Mouse (Mus musculus): Measurements from ENCODE around the gene Tns4. TPM values are rescaled to one million over a fixed set of nuclear protein-coding genes. Genes with fewer than 3 reads are reported as not detected.

Tns4 gene
- 10 to 100 TPM; 15.4 to 17.9 TPM for total RNA-seq (2023)

DNA sequence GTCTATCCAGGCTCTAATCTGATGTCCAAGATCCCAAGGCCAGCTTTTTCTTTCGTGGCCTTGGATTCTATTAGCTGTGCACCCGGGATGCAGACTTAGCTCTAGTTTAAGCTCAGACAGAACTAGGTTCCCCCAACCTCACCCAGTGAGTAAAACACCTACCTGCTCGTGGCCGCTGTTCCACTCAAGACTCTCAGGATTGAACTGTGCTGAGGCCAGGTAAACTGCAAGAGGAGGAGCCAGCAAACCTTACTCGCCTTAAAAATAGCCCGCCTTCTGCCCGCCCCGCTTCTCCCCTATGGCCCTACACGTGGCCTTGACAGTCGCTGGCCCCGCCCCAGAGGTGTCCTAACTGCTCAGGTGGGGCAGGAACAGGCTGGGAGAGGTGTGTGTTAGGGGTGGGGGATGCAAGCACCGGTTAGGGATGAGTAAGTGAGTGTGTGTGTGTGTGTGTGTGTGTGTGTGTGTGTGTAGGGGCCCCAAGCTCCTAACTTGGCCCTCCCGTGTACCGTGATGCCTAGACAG is at the start of gene Tns4:
Gene Tns4 (minus strand): TSS at position 230 of the 525 bp plus-strand sequence.

DNA sequence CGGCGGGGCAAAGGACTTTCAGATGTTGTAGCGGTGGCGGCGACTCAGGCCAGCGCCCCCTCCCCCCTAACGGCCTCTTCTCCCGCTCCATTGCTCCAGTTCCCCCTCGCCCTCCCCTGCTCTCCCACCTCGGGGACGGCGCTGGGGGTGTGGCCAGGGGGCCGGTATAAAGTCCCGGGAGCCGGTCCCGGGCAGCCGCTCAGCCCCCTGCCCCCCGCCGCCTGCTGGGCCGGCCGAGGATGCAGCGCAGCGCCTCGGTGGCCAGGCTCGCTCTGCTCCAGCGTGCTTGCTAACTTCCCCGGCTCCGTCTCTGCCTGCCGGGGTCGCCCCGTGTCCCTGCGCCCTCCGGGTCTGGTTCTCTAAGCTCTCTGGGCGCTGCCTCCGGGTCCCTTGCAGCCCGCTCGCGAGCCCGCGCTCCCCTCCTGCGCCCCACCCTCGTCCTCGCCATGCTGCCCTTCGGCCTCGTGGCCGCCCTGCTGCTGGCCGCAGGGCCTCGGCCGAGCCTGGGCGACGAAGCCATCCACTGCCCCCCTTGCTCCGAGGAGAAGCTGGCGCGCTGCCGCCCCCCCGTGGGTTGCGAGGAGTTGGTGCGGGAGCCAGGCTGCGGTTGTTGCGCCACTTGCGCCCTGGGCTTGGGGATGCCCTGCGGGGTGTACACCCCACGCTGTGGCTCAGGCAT is 47.9 kb downstream of the Tns4 start, which contains the start of gene Igfbp4:
Gene Igfbp4 (plus strand): TSS at position 194 of the 679 bp plus-strand sequence.

DNA sequence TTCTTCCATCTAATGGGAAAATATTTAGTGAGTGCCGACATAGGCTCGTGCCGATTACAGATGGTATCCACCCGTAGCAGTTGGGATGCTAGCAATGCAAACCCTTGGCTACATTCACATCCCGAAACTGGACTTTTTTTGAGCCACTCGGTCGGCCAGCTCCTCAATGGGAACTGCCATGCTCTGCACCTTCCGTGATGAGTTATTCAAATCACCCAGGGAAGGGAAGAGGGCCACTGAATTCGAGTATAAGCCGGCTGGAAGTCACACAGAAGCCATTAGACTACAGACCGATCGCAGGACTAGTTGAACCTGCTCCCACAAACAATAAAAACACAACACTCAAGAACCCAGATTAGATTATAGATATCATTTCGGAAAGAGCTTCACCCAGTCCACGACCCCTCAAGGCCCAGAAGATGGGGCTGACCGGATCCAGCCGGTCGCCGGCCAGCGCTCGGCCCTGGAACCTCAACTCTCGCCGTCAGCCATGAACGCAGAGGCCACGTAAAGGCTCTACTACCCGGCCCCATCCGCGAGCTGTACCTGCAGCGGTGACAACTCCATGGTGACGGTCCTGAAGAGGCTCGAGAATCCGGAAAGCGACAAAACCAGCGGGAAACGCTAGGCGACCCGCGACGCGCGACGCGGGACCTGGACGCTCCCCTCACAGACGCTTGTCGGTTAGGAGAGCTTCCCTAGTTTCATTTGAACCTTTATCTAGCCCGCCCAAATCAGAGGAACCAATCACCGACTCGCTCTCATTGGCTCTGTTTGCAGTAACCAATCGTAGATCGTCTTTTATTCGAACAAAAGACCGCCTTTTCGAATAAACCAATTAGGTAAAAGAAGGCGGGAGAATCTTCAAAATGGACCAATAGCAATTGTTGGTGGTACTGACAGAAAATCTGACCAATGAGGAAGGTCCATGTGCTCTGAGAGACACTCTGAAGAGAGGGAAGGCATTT is 65.3 kb downstream of the Tns4 start, which contains the start of gene Top2a:
Gene Top2a (minus strand): TSS at position 690 of the 968 bp plus-strand sequence.

Other genes with a start within 250 kb of the Tns4 start
- 10 to 100 TPM; 31.9 to 44.6 TPM for gene Wipf2, start 225.7 kb downstream of the Tns4 start, total RNA-seq (2023)
- gene Cdc6, start 181.5 kb downstream of the Tns4 start, total RNA-seq (2023) = under 1 TPM; 0.73 to 0.91 TPM
- 100 to 1,000 TPM; 289 to 293 TPM for gene Rara, start 161.5 kb downstream of the Tns4 start, total RNA-seq (2023)
- not detected for gene Gjd3, start 106.3 kb downstream of the Tns4 start, total RNA-seq (2023)
- 10 to 100 TPM in 1 of 2 experiments, 1 to 10 TPM in 1; 6.4 to 11.1 TPM for gene Top2a, start 65.1 kb downstream of the Tns4 start, total RNA-seq (2023)
- 1 to 10 TPM; 5.0 to 6.4 TPM for gene Igfbp4, start 48.1 kb downstream of the Tns4 start, total RNA-seq (2023)
- 10 to 100 TPM; 15.0 to 16.6 TPM for gene Ccr7, start 65.8 kb upstream of the Tns4 start, total RNA-seq (2023)
- gene Smarce1, start 141.7 kb upstream of the Tns4 start, total RNA-seq (2023) = 10 to 100 TPM; 69.8 to 97.3 TPM
- not detected for gene Krt222, start 154.8 kb upstream of the Tns4 start, total RNA-seq (2023)
- not detected for gene Krt24, start 196.0 kb upstream of the Tns4 start, total RNA-seq (2023)
- not detected for gene Krt25, start 233.6 kb upstream of the Tns4 start, total RNA-seq (2023)
- gene Krt26, start 248.7 kb upstream of the Tns4 start, total RNA-seq (2023) = not detected